Mouse (Mus musculus): ENCODE measurements around the gene Gusb.

The Gusb gene

GRCm38 (mm10) chr5:130023067-130023766 is 20.4 kb upstream of the Gusb start:
- DNase-seq, result no peak

- DNase-seq, result no peak
These were observed 19.5 kb upstream of the Gusb start for GRCm38 (mm10) chr5:130022366-130022765.

DNA sequence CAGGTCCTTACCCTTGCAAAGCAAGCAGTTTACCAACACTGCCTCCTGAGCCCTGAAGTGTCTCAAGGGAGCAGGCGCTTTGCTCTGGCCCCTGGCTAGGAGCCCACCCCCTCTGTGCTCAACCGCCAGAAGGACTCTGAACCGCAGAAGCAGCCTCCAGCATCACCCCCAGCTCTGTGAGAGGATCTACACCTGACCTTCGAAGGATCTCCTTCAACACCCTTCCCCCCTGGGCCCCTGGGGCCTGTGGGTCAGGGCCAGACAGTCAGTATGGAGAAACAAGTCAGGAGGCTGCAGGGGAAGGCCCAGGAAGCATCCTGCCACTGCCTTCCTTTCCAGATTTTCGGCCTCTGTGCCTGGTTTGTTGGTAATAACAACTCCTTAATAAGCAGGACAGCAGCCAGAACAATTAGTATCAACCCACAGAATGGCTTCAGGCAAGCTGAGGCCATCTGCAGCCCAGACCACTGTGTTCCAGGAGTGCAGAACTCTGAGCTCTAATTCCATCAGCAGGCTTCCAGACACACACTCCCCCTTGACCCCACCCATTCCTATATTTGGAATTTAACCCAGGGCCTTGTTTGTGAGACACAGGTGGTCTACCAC is 18.6 kb upstream of the Gusb start:
- no peak for DNase-seq

DNA sequence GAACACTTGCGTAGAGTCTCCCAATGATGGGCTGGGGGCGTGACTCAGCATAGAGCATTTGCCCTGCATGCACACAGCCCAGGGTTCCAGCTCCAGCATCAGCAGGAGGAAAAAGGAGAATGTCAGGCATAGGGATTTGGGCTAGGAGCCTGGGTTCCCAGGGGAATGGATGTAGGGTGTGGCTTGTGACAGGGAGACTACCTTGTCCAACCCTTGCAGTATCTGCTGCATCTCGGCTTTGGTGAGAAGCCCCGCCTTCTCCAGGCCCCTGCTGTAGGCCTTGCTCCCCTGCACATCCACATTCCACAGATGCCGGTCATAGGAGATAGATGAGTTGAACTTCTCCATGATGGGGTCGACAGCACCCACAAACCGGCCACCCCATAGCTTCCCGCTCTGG is 16.6 kb upstream of the Gusb start:
- no peak for DNase-seq

GRCm38 (mm10) chr5:130015104-130015503 is 12.3 kb upstream of the Gusb start:
- DNase-seq, result no peak

- no peak for DNase-seq
These were observed 8.1 kb upstream of the Gusb start for GRCm38 (mm10) chr5:130010961-130011360.

GRCm38 (mm10) chr5:130009784-130010183 is 6.9 kb upstream of the Gusb start:
- no peak for DNase-seq

DNA sequence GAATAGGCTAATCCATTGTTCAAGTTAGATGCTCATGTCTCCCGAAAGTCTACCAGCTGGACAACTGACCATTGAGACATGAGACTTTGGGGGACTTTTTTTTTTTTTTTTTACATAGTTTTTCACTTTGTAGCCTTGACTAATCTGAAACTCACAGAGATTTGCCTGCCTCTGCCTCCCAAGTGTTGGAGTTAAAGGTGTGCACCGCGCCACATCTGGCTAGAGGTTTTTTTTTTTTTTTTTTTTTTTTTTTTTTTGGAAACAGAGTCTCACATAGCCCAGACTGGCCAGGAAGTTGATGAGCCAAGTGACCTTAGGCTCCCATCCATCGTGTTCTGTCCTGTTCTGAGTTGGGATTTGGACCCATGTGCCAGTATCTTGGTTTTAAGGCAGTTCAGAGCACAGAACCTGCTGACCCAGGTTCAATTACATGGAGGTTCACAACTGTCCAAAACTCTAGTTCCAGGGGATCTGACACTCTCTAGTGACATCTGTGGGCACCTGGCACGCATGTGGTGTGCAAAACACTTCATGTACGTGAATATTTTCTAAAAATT is 5.3 kb upstream of the Gusb start:
- DNase-seq, result no peak

DNA sequence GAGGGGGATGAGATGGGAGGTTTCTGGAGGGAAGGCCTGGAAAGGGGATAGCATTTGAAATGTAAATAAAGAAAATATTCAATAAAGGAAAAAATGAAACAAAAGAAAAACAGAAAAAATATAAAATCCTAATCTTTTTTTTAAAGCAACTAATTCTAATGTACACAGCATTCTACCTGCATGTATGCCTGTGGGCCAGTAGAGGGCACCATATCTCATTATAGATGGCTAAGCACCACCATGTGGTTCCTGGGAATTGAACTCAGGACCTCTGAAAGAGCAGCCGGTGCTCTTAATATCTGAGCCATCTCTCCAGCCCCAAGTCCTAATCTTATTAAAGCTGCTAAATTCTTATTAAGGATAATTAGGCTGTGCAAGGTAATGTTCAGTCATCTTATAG is 4.5 kb upstream of the Gusb start:
- DNase-seq, result no peak

DNA sequence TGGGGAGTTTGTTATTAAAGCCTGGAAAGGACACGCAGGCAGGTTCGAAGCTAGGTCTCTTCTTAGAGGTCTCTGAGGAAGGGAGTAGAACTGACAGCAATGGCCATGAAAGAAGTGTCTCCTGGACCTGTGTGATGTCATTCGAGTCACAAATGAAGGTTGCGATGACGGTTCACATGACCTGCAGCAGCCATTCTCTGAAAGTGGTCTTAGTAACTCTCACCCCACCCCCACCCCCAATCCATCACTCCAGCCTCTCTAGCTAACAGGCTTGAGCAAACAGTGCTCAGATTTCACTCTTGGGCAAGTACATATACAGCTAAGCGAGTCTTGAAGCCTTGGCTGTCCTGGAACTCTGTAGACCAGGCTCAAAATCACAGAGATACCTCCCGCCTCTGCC is 380 bp upstream of the Gusb start:
- DNase-seq, result no peak

GRCm38 (mm10) chr5:130001356-130001987 is 1.4 kb downstream of the Gusb start:
- peak in 1 of 2 experiments; percentile 30 for DNase-seq

DNA sequence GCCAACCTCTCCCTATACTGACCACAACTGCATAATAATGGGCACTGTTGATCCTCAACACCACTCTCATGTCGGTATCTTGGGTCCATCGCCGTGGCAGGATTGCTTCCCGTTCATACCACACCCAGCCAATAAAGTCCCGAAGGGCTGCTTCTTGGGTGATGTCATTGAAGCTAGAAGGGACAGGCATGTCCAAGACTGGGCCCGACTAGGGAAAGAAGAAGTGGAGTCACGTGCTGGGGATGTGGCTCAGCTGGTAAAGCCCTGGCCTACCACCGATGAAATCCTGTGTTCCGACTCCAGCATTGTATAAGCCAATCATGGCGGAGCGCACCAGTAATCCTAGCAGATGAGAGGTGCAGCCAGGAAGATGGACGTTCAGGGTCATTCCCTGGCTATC is 2.1 kb downstream of the Gusb start:
- DNase-seq, result peak; percentile 60 to 61

- DNase-seq, result peak; percentile 50 to 72
These were observed 3.8 kb downstream of the Gusb start for GRCm38 (mm10) chr5:129999097-129999496.

DNA sequence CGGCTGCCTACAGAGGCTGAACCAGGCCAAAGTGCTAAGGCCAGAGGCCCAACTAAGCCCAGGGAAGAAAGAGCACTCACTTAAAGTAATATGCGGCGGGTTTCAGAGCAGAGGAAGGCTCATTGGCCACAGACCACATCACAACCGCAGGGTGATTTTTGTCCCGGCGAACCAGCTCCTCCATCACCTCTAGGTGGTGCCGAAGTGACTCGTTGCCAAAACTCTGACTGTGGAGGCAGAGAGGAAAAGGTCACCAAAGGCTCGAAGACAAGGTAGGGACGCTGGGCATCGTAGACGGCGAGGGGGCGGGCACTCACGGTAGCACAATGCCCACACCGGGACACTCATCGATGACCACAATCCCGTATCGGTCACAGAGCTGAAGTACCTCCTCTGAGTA is 5.1 kb downstream of the Gusb start:
- no peak for DNase-seq

DNA sequence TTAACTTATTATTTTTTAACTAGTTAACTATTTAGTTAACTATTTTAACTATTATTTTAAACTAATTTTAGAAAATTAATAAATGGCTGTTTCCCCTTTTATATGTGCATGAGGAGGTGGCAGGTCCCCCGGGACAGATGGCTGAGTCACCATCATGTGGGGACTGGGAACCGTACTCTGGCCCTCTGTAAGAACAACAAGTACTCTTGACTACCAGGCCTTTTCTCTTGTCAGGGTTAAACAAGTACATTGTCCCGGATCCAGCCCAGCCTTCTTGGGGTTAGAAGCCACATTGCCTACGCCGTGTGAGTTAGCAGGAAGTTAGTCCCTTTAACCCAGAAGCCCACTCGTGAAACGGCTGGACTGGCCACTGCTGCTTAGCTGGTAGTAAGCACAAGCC is 7.9 kb downstream of the Gusb start:
- DNase-seq, result no peak

DNA sequence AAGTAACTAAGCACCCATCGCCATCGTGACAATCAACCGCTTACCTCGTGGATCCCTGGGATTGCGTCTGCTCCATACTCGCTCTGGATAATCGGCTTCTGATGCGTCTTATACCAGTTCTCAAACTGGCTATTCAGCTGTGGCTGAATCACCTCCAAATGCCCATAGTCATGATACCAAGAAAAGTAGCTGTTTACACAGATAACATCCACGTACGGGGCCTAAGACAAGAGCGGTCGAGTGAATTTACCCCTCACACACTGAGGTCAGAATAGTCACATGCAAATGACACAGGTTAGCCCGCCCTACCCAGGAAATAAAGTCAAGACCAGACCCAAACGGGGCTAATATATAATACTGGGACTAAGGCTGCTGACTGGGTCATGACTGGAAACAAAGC is 9.5 kb downstream of the Gusb start:
- DNase-seq, result no peak

DNA sequence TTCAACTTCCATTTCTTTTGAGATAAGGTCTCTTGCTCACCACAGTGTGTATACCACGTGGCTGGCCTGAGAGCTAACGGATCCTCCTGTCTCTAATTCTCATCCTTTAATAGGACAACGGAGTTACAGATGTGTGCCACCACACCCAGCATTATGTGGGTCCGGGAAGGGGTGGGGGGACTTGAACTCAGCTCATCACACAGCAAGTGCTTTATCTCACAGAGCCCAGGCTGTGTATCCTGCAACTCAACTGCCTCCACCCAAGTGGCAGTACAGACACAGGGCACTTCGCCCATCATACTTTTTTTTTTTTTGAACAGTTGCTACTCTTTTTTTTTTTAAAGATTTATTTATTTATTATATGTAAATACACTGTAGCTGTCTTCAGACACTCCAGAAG is 11.0 kb downstream of the Gusb start:
- no peak for DNase-seq

- no peak for DNase-seq
These were observed 13.5 kb downstream of the Gusb start for GRCm38 (mm10) chr5:129989376-129989775.

DNA sequence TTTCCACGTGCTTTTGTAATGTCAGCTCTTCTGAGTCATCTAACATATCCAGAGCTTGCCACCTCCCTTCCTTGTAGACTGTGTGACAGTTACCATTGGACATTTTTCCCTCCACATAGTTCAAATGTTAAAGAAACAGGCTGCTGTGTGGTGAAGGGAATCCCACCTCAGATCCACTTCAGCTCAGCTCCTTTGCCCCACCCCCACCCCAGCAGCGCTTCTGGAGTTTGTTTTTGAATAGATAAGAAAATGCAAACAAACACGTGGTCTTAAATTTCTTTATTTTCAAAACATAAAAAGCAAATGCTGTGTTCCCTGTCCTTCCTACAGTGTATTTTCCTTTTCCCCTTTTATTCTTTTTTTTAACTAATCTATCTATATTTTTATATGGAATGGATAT is 22.6 kb downstream of the Gusb start:
- no peak for DNase-seq

GRCm38 (mm10) chr5:129978608-129979007 is 24.2 kb downstream of the Gusb start:
- DNase-seq, result no peak

GRCm38 (mm10) chr5:129977768-129978167 is 25.1 kb downstream of the Gusb start:
- DNase-seq, result no peak

GRCm38 (mm10) chr5:129974866-129975311 is 28.0 kb downstream of the Gusb start:
- no peak for DNase-seq

GRCm38 (mm10) chr5:129974354-129974753 is 28.5 kb downstream of the Gusb start:
- DNase-seq, result no peak

DNA sequence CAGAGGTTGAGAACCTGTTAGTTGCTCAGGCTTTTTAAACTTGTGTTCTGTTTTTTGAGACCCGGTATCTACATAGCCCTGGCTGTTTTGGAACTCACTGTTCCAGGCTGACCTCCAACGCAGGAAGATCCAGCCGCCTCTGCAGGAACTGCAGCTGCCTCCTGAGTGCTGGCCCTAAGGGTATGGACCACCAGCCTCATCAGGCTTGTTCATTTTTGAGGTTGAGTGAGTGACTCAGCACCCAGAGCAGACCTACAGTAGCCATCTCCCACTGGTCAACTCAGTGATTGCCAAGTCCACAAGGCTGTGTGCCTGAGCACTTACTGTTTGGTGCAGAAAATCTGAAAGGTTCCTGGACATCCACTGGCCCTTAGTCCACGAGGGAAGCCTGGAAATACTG is 31.4 kb downstream of the Gusb start:
- DNase-seq, result no peak

Measured in lung, postnatal 4 days (tissue).